ENCODE assay signal across 8 mouse cellular contexts in genomic region chr5:3597171-3597570, GRCm38 (mm10). TPM values are rescaled to one million over a fixed set of nuclear protein-coding genes. Genes with fewer than 3 reads are reported as not detected.
DNase-seq lines count a peak whose midpoint lies in the region; ATAC-seq and TF ChIP-seq lines count a peak whose summit lies in the region.
"Had no signal": no experiment of that assay in that cellular context is flagged by ENCODE, and none has a peak within 500 bp of the region (broad histone marks: within the 10 kb centered on the region; RNA-seq: fewer than 3 reads in every experiment).

No protein-coding gene starts in this region.

- no peaks in the 10 kb centered on the region for H3K9me3 ChIP-seq in lung, embryonic 15.5 days
- no peaks in the 10 kb centered on the region for H3K9me3 ChIP-seq in forebrain, embryonic 12.5 days
- H3K9me3 ChIP-seq in limb, embryonic 14.5 days (ENCODE audit: control insufficient read depth, low read length) = no peaks in the 10 kb centered on the region
- no peaks in the 10 kb centered on the region for H3K9me3 ChIP-seq in stomach, embryonic 15.5 days

- H3K4me3 ChIP-seq in lung, embryonic 15.5 days = peak overlapping the region; percentile 86
- peak overlapping the region; percentile 86; the same call in 1 of the 2 replicates for H3K4me3 ChIP-seq in forebrain, embryonic 12.5 days (replicated peaks)
- H3K4me3 ChIP-seq in limb, embryonic 14.5 days (replicated peaks; ENCODE audit: low read length) = peak overlapping the region; percentile 91
- H3K4me3 ChIP-seq in stomach, embryonic 15.5 days (replicated peaks) = peak overlapping the region; percentile 90; the same call in 1 of the 2 replicates

- no peak for ATAC-seq in lung, embryonic 15.5 days (ENCODE audit: borderline replicate concordance, extremely low read depth, low FRiP score, low TSS enrichment)
- no peak for ATAC-seq in forebrain, embryonic 12.5 days (ENCODE audit: low FRiP score)
- no peak for ATAC-seq in limb, embryonic 14.5 days (ENCODE audit: low FRiP score, low read depth)
- no peak for ATAC-seq in stomach, embryonic 15.5 days (ENCODE audit: insufficient read depth, low FRiP score, low read depth)

- no peak for TF ChIP-seq POLR2A in limb, embryonic 14.5 days (IDR thresholded peaks at IDR 0.05; ENCODE audit: borderline replicate concordance, extremely low read depth, insufficient read depth, insufficient read length)

- intact Hi-C loops in left cerebral cortex, postnatal 25 days (cut with DNase I) = no loop called here

- peak overlapping the region; percentile 68 for H3K9ac ChIP-seq in lung, embryonic 15.5 days
- H3K9ac ChIP-seq in forebrain, embryonic 12.5 days = no peak overlapping the region
- peak overlapping the region; percentile 66; the same call in 1 of the 2 replicates for H3K9ac ChIP-seq in limb, embryonic 14.5 days (ENCODE audit: low read depth, low read length, severe bottlenecking)
- no peak overlapping the region for H3K9ac ChIP-seq in stomach, embryonic 15.5 days

- H3K27me3 ChIP-seq in lung, embryonic 15.5 days = no peaks in the 10 kb centered on the region
- no peaks in the 10 kb centered on the region for H3K27me3 ChIP-seq in forebrain, embryonic 12.5 days
- H3K27me3 ChIP-seq in limb, embryonic 14.5 days (ENCODE audit: control insufficient read depth, insufficient read depth, low read length) = no peaks in the 10 kb centered on the region
- no peaks in the 10 kb centered on the region for H3K27me3 ChIP-seq in stomach, embryonic 15.5 days (replicated peaks)

- no peak overlapping the region for H3K27ac ChIP-seq in lung, embryonic 15.5 days
- no peak overlapping the region for H3K27ac ChIP-seq in forebrain, embryonic 12.5 days
- H3K27ac ChIP-seq in limb, embryonic 14.5 days (replicated peaks; ENCODE audit: low read depth, low read length) = no peak overlapping the region
- H3K27ac ChIP-seq in stomach, embryonic 15.5 days = no peak overlapping the region

- peak overlapping the region; percentile 71 for H3K4me2 ChIP-seq in lung, embryonic 15.5 days
- peak overlapping the region; percentile 84 for H3K4me2 ChIP-seq in forebrain, embryonic 12.5 days
- H3K4me2 ChIP-seq in limb, embryonic 14.5 days (replicated peaks; ENCODE audit: low read depth, low read length, severe bottlenecking) = peak overlapping the region; percentile 73
- H3K4me2 ChIP-seq in stomach, embryonic 15.5 days = peak overlapping the region; percentile 81

- H3K36me3 ChIP-seq in lung, embryonic 15.5 days = 0 out of 2 replicates have a peak, but pooled peaks cover 7% of the 10 kb centered on the region
- H3K36me3 ChIP-seq in forebrain, embryonic 12.5 days (replicated peaks) = no peaks in the 10 kb centered on the region; the same call in 1 of the 2 replicates
- H3K36me3 ChIP-seq in limb, embryonic 14.5 days (ENCODE audit: control insufficient read depth, insufficient read depth, low read length) = peaks cover 7% of the 10 kb centered on the region; the same call in 1 of the 2 replicates
- no peaks in the 10 kb centered on the region for H3K36me3 ChIP-seq in stomach, embryonic 15.5 days

- H3K4me1 ChIP-seq in lung, embryonic 15.5 days = peaks cover 13% of the 10 kb centered on the region
- H3K4me1 ChIP-seq in forebrain, embryonic 12.5 days = peaks cover 19% of the 10 kb centered on the region
- peaks cover 14% of the 10 kb centered on the region for H3K4me1 ChIP-seq in limb, embryonic 14.5 days (ENCODE audit: control insufficient read depth, insufficient read depth, low read length)
- H3K4me1 ChIP-seq in stomach, embryonic 15.5 days = peaks cover 12% of the 10 kb centered on the region

- no peak for DNase-seq in lung, postnatal 14 days
- DNase-seq in limb, embryonic 14.5 days (ENCODE audit: low spot score) = no peak
- DNase-seq in adrenal gland, adult (ENCODE audit: inconsistent age in 2 of 2, low spot score in 1 of 2) = no peak
- DNase-seq in left cerebral cortex, postnatal 25 days (ENCODE audit: low spot score in 2 of 2) = no peak

RNA-seq across cellular contexts. Expression of gene Rbm48, which starts 0.8 kb away (rescaled TPM):
- polyA plus RNA-seq in lung, embryonic 15.5 days (2015; fragmentation: Nextera tagmentation; extraction: Ambion mirVana) = 12.4 and 13.9 TPM in 2 replicates
- 14.3 and 15.3 TPM in 2 replicates for polyA plus RNA-seq in forebrain, embryonic 12.5 days (2016; fragmentation: Nextera tagmentation; extraction: Ambion mirVana)
- 10.3 and 11.5 TPM in 2 replicates for polyA plus RNA-seq in limb, embryonic 14.5 days (2012; rRNA removed)
- polyA plus RNA-seq in limb, embryonic 14.5 days (2014; fragmentation: Nextera tagmentation; extraction: Ambion mirVana) = 12.5 and 13.0 TPM in 2 replicates
- 10.3 and 10.6 TPM in 2 replicates for polyA plus RNA-seq in stomach, embryonic 15.5 days (2015; fragmentation: Nextera tagmentation; extraction: Ambion mirVana)
- total RNA-seq in left cerebral cortex, postnatal 25 days (2021) = 10 to 100 TPM; 12.1 to 13.6 TPM

RNA-seq across cellular contexts. Expression of gene Pex1, which starts 1.3 kb away (rescaled TPM):
- polyA plus RNA-seq in lung, embryonic 15.5 days (2015; fragmentation: Nextera tagmentation; extraction: Ambion mirVana) = 13.5 and 14.0 TPM in 2 replicates
- polyA plus RNA-seq in forebrain, embryonic 12.5 days (2016; fragmentation: Nextera tagmentation; extraction: Ambion mirVana) = 21.8 and 22.4 TPM in 2 replicates
- polyA plus RNA-seq in limb, embryonic 14.5 days (2012; rRNA removed) = 17.8 and 21.8 TPM in 2 replicates
- 14.5 and 15.4 TPM in 2 replicates for polyA plus RNA-seq in limb, embryonic 14.5 days (2014; fragmentation: Nextera tagmentation; extraction: Ambion mirVana)
- 12.9 and 16.3 TPM in 2 replicates for polyA plus RNA-seq in stomach, embryonic 15.5 days (2015; fragmentation: Nextera tagmentation; extraction: Ambion mirVana)
- total RNA-seq in left cerebral cortex, postnatal 25 days (2021) = 10 to 100 TPM; 25.2 to 30.3 TPM

RNA-seq across cellular contexts. Expression of gene 1700109H08Rik, which starts 25.8 kb away (rescaled TPM):
- 2.0 and 2.1 TPM in 2 replicates for polyA plus RNA-seq in lung, embryonic 15.5 days (2015; fragmentation: Nextera tagmentation; extraction: Ambion mirVana)
- polyA plus RNA-seq in forebrain, embryonic 12.5 days (2016; fragmentation: Nextera tagmentation; extraction: Ambion mirVana) = 4.9 and 6.2 TPM in 2 replicates
- 5.3 and 5.8 TPM in 2 replicates for polyA plus RNA-seq in limb, embryonic 14.5 days (2012; rRNA removed)
- polyA plus RNA-seq in limb, embryonic 14.5 days (2014; fragmentation: Nextera tagmentation; extraction: Ambion mirVana) = 2.9 and 3.1 TPM in 2 replicates
- 2.4 and 2.7 TPM in 2 replicates for polyA plus RNA-seq in stomach, embryonic 15.5 days (2015; fragmentation: Nextera tagmentation; extraction: Ambion mirVana)
- 1 to 10 TPM; 3.3 to 3.9 TPM for total RNA-seq in left cerebral cortex, postnatal 25 days (2021)

RNA-seq across cellular contexts. Expression of gene Fam133b, which starts 53.5 kb away (rescaled TPM):
- 26.7 and 27.5 TPM in 2 replicates for polyA plus RNA-seq in lung, embryonic 15.5 days (2015; fragmentation: Nextera tagmentation; extraction: Ambion mirVana)
- 44.1 and 44.6 TPM in 2 replicates for polyA plus RNA-seq in forebrain, embryonic 12.5 days (2016; fragmentation: Nextera tagmentation; extraction: Ambion mirVana)
- 25.3 and 32.1 TPM in 2 replicates for polyA plus RNA-seq in limb, embryonic 14.5 days (2012; rRNA removed)
- polyA plus RNA-seq in limb, embryonic 14.5 days (2014; fragmentation: Nextera tagmentation; extraction: Ambion mirVana) = 29.2 and 32.2 TPM in 2 replicates
- polyA plus RNA-seq in stomach, embryonic 15.5 days (2015; fragmentation: Nextera tagmentation; extraction: Ambion mirVana) = 24.8 TPM in 2 replicates
- total RNA-seq in left cerebral cortex, postnatal 25 days (2021) = 10 to 100 TPM; 38.1 to 41.7 TPM

RNA-seq across cellular contexts. Expression of gene Tmbim7, which starts 53.8 kb away (rescaled TPM):
- polyA plus RNA-seq in lung, embryonic 15.5 days (2015; fragmentation: Nextera tagmentation; extraction: Ambion mirVana) = not detected in 2 replicates
- polyA plus RNA-seq in forebrain, embryonic 12.5 days (2016; fragmentation: Nextera tagmentation; extraction: Ambion mirVana) = not detected in 2 replicates
- not detected in 2 replicates for polyA plus RNA-seq in limb, embryonic 14.5 days (2012; rRNA removed)
- 0.19 TPM in 1 of 2 replicates, not detected in the other for polyA plus RNA-seq in limb, embryonic 14.5 days (2014; fragmentation: Nextera tagmentation; extraction: Ambion mirVana)
- not detected in 2 replicates for polyA plus RNA-seq in stomach, embryonic 15.5 days (2015; fragmentation: Nextera tagmentation; extraction: Ambion mirVana)
- not detected for total RNA-seq in left cerebral cortex, postnatal 25 days (2021)
- total RNA-seq: layer of hippocampus, postnatal 25 days had no signal

Comparison
In these comparisons a context has a peak if more than half of its experiments do, and no peak if none do; other contexts are left out.
1. H3K9ac ChIP-seq: peak in lung, embryonic 15.5 days (single experiment) and limb, embryonic 14.5 days (single experiment); none in forebrain, embryonic 12.5 days (single experiment) and stomach, embryonic 15.5 days (single experiment).
2. Peak in every context shown above with its lines, with median percentiles within 50 percentile points of each other: H3K4me2 ChIP-seq and H3K4me3 ChIP-seq.